Mouse (Mus musculus): ENCODE measurements around the gene Ache. TPM values are rescaled to one million over a fixed set of nuclear protein-coding genes. Genes with fewer than 3 reads are reported as not detected.

Ache gene
- total RNA-seq, 2 experiments from 2014 or later: 7.0 TPM

DNA sequence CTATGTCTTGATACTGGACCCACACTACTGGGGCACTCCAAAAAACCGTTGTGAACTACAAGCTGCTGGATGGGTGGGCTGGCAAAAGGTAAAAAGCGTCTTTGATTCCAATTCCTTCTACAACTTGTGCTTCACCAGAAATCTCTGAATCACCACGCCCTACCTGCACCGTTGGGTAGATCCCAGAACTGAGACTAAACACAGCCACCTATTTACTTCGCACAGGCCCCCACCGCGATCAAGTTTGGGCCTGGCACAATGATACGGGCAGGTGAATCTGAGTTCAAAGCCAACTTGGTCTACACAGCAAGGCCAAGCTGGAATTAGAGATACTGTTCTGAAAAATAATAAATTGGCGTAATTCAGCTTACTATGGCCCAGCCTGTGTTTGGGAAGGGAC, 8.0 kb downstream of the Ache start:
- DNase-seq: no peak

GRCm38 (mm10) chr5:137295712-137296111, 8.4 kb downstream of the Ache start:
- DNase-seq: no peak

DNA sequence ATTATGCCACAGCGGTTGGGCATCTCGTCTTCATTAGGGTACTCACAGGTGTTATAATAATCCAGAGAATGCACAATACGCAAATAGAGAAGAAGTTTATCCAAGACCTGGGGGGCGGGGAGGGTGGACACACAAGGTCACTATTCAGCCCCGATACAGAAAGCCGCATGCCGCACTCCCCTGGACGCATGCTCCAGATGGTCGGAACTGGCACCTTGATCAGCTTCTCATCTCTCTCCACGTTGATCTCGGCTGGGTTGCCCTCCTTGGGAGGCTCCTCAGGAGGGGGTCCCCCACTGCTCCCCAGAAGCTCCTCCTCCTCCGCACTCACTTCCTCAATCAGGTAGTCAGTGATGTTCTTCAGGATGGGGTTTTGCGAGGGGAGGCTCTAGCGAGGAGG, 9.8 kb downstream of the Ache start:
- no peak for DNase-seq

DNA sequence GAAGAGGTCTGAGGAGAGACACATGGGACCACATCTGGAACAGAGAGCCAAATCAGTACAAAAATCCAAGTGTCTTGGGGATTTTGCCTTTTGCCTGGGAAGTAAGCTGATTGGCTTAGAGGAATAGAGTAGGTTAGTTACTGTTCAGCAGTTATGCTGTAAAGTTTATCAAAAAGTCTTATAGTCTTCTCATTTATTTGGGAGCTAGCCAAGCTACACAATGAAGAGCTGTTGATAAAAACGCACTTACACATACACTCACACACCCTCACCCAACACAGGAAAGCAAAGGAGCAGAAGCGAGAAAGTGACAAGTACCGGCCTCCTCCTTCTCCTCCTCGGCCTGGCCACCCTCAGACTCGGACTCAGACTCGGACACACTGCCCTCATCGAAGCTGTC, 11.9 kb downstream of the Ache start:
- DNase-seq: no peak

- peak; percentile 55 to 66 for DNase-seq
Measured at GRCm38 (mm10) chr5:137301253-137301652, 13.9 kb downstream of the Ache start.

GRCm38 (mm10) chr5:137303609-137304008, 16.3 kb downstream of the Ache start:
- DNase-seq: no peak

- DNase-seq: no peak
Measured at GRCm38 (mm10) chr5:137304165-137304564, 16.8 kb downstream of the Ache start.

DNA sequence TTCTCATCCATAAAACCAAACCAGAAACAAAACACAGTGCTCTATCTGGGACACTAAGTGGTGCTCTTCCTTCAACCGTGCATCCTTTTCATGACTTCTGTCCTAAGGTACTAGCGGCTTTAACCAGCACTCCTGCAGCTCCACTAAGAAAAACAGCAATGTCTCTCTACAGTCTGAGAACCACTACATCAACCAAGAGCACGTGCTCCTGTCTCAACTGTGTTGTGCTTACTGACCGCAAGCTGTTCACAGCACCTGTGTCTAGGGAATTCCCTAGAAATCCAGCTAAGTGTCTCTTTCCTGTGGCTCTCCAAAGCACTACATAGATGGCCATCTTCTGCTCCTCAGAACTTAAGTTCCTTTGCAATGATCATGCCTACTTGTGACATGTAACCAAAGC, 17.5 kb downstream of the Ache start:
- DNase-seq: no peak

GRCm38 (mm10) chr5:137305822-137306221, 18.5 kb downstream of the Ache start:
- DNase-seq: no peak

- no peak for DNase-seq
Measured at GRCm38 (mm10) chr5:137306439-137307005, 19.2 kb downstream of the Ache start.

DNA sequence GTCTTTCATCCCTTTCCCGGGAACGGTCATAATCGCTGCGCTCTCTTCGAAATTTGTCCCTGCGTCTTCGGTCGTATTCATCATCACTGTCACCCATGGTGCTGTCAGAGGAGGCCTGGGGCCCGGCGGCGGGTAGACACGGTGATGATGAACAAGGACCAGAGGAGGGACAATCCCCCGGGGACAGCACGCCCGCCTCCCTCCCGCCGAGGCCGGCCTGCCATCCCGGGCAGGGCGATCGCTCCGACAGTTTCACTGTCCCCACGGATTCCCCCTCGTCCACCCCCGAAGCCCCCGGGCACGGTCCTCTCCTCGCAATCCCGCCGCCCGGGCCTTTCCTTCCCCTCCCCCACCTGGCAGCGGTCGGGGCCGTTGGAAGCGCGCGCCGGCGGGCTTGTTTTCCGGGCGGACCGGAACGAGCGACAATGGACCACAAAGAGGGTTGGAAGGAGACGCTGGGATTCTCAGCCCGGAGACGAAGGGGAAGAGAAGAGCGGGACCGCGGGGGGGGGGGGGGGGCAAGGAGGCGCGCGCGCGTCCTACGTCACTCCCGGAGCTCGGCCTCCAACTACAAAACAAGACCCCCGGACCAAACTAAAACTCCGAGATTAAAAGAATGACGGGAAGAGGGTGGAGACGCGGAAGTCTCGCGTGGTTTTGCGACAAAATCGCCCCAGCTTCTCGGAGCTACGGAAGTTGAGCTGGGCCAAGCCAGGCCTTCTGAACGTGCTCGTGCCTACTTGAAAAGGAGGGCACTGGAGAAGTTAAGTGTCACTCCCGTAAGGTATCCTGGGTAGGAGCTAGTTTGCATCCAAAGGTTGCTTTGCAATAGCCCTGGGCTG, 20.0 kb downstream of the Ache start, which contains the start of gene Srrt:
Srrt (minus strand) TSS at position 604 of the 842 bp plus-strand sequence.
- DNase-seq: peak; percentile 92

DNA sequence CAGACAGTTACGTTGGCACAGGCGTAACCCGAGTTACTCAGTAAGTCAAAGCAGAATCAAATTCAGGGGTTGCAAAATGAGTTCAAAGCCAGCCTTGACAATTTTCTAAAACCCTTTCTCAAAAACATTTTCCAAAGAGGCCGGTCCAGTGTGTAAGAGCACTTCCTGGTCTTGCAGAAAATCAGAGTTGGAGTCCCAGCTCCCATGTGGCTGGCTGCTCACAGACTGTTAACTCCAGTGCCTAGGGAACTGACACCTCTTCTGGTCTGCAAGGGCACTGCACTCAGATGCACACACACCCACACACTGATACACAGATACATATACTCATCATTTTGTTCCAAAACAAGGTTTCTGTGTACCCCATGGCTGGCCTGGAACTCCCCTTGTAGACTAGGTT, 21.0 kb downstream of the Ache start:
- DNase-seq: no peak

- peak in 1 of 2 experiments; percentile 30 for DNase-seq
Measured at GRCm38 (mm10) chr5:137313466-137314192, 26.3 kb downstream of the Ache start.

GRCm38 (mm10) chr5:137314193-137315083, 27.1 kb downstream of the Ache start, which contains the start of gene Trip6:
Trip6 (minus strand) TSS chr5:137314404.
- peak; percentile 91 to 93 for DNase-seq

- peak; percentile 35 to 36 for DNase-seq
Measured at GRCm38 (mm10) chr5:137315084-137315903, 28.0 kb downstream of the Ache start.

DNA sequence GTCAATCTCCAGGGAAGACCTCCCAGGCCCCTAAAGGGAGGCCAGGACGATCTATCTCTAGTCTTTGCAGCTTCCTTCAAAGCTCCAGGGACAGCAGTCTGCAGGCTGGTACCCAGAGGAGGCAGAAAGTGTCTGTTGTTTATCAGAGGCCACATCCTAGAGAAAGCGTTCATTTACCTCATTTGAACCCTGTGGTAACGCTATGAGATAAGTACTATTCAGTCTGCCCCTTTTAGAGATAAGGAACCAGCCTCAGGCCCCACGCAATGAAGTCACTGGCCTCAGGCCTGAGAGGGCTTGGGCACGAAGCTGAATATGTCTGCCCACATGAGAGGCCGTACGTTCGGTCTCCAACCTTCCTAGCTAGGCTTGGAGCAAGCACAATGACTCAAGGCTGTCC, 30.0 kb downstream of the Ache start:
- DNase-seq: no peak

GRCm38 (mm10) chr5:137318570-137318969, 31.3 kb downstream of the Ache start:
- no peak for DNase-seq

- no peak for DNase-seq
Measured at GRCm38 (mm10) chr5:137320996-137321395, 33.7 kb downstream of the Ache start.

- DNase-seq: no peak
Measured at GRCm38 (mm10) chr5:137330910-137331309, 43.6 kb downstream of the Ache start.

GRCm38 (mm10) chr5:137332857-137333511, 45.7 kb downstream of the Ache start:
- no peak for DNase-seq

Data from adrenal gland, postnatal 36 days (tissue).